ENCODE assay signal across 8 mouse cellular contexts in genomic region chr16:21333223-21333951, GRCm38 (mm10).
DNase-seq lines count a peak whose midpoint lies in the region; ATAC-seq and TF ChIP-seq lines count a peak whose summit lies in the region.

No protein-coding gene starts in this region.

- CTCF ChIA-PET in Patski (lab: Charles Lee): no interaction called here

- peak overlapping the region; percentile 90 for H3K4me2 ChIP-seq in hindbrain, embryonic 13.5 days

- peak overlapping the region; percentile 88 for H3K9ac ChIP-seq in hindbrain, embryonic 13.5 days

- 2% methylated on average over 43 of the region's 44 CpGs for WGBS in hindbrain, embryonic 13.5 days

- no peak for TF ChIP-seq CTCF in Patski (IDR thresholded peaks at IDR 0.05)

- POLR2A ChIA-PET in Patski (lab: Charles Lee): interaction anchor here (0.7 to 1.5 kb wide), 2 partner anchors 11 to 24 kb away, joined by 4 to 5 read pairs; no protein-coding TSS in a partner anchor

- no peaks in the 10 kb centered on the region for H3K9me3 ChIP-seq in hindbrain, embryonic 13.5 days

- H3K4me3 ChIP-seq in hindbrain, embryonic 13.5 days: peak overlapping the region; percentile 67

- peak; percentile 91 for ATAC-seq in Patski
- peak; percentile 94 for ATAC-seq in hindbrain, embryonic 13.5 days (ENCODE audit: low FRiP score)

- no peak for DNase-seq in Patski (ENCODE audit: low read depth, low spot score)
- DNase-seq in cerebellum, postnatal 14 days: peak; percentile 95
- peak; percentile 82 to 87 for DNase-seq in frontal cortex, postnatal 14 days (ENCODE audit: low spot score in 2 of 2)
- peak; percentile 91 to 93 for DNase-seq in layer of hippocampus, postnatal 14 days (ENCODE audit: low spot score in 2 of 2)
- peak; percentile 95 for DNase-seq in lung, postnatal 10 days
- DNase-seq in ovary, postnatal 14 days (ENCODE audit: low spot score): peak; percentile 89
- peak; percentile 89 to 94 for DNase-seq in thymus, postnatal 10 days (ENCODE audit: low spot score in 2 of 2)

- peak overlapping the region; percentile 97 for H3K27ac ChIP-seq in hindbrain, embryonic 13.5 days

- H3K4me1 ChIP-seq in hindbrain, embryonic 13.5 days (replicated peaks): peaks cover 25% of the 10 kb centered on the region

- no peaks in the 10 kb centered on the region for H3K27me3 ChIP-seq in Patski
- H3K27me3 ChIP-seq in hindbrain, embryonic 13.5 days: no peaks in the 10 kb centered on the region

- H3K36me3 ChIP-seq in hindbrain, embryonic 13.5 days: 0 out of 2 replicates have a peak, but pooled peaks cover 3% of the 10 kb centered on the region

- in situ Hi-C loops in Patski (cut with MboI; ENCODE audit: low pct_unique_long_range_greater_than_20kb): no loop called here
